Mouse (Mus musculus) limb, embryonic 11.5 days (tissue): Measurements from ENCODE around the gene Gm8765. TPM values are rescaled to one million over a fixed set of nuclear protein-coding genes. Genes with fewer than 3 reads are reported as not detected.
"Not testable (repeated sequence)": the region's sequence is repeated elsewhere in the genome, so short reads cannot be mapped to it uniquely, and the experiment has no call there.

ENCODE experiments used
- ATAC-seq: fragments of 200-750 bp; cut with Nextera tagmentation; 2 replicates; pipeline ENCODE4 v1.8.0; 2017; ENCODE audit warnings: low read depth; ENCODE audit not compliant: insufficient number of reproducible peaks, low FRiP score, low TSS enrichment
- DNase-seq: peaks from one replicate; pipeline ENCODE4 v3.0.0-alpha.2; 2015; ENCODE audit warnings: low spot score
- H3K27ac ChIP-seq: fragments of 300-500 bp; sonication (generic); replicated peaks from 2 replicates; pipeline ENCODE4 v1.5.1; 2014; ENCODE audit warnings: low read depth, mild to moderate bottlenecking, low read length
- H3K27me3 ChIP-seq: fragments of 300-500 bp; sonication (generic); 2 replicates; pipeline ENCODE4 v1.6.1; 2014; ENCODE audit warnings: mild to moderate bottlenecking, low read length, mixed read lengths; ENCODE audit not compliant: control insufficient read depth, insufficient read depth
- H3K36me3 ChIP-seq: fragments of 300-500 bp; sonication (generic); 2 replicates; pipeline ENCODE4 v1.6.1; 2014; ENCODE audit warnings: mild to moderate bottlenecking, low read length, moderate library complexity, mixed read lengths; ENCODE audit not compliant: control insufficient read depth, insufficient read depth
- H3K4me1 ChIP-seq: fragments of 300-500 bp; sonication (generic); 2 replicates; pipeline ENCODE4 v1.6.1; 2014; ENCODE audit warnings: low read length, mixed read lengths; ENCODE audit not compliant: control insufficient read depth, insufficient read depth
- H3K4me2 ChIP-seq: fragments of 300-500 bp; sonication (generic); 2 replicates; pipeline ENCODE4 v1.6.1; 2014; ENCODE audit warnings: low read depth, mild to moderate bottlenecking, moderate library complexity; ENCODE audit not compliant: severe bottlenecking
- H3K4me3 ChIP-seq: fragments of 300-500 bp; sonication (generic); 2 replicates; pipeline ENCODE4 v1.5.1; 2014; ENCODE audit warnings: low read depth, low read length
- H3K9ac ChIP-seq: fragments of 300-500 bp; sonication (generic); 2 replicates; pipeline ENCODE4 v1.6.1; 2014; ENCODE audit warnings: mild to moderate bottlenecking, low read length
- H3K9me3 ChIP-seq: fragments of 300-500 bp; sonication (generic); 2 replicates; pipeline ENCODE4 v1.6.1; 2016; ENCODE audit warnings: low read length; ENCODE audit not compliant: control insufficient read depth
- WGBS: fragments of 180-500 bp; shearing (Covaris S2); extraction: QIAGEN DNeasy Blood & Tissue Kit; methylation state at CpG from one replicate; pipeline ENCODE4 v1.1.7; 2014; 5-methylcytosine and 5-hydroxymethylcytosine counted together
- microRNA-seq: library from miRNA; unstranded; fragments of <30 nt; microRNA quantifications from one replicate; pipeline ENCODE4, GENCODE M21; 2016
- polyA plus RNA-seq: library from polyadenylated mRNA; unstranded; fragments of >200 nt; fragmentation: Nextera tagmentation; extraction: Ambion mirVana; gene quantifications from 2 replicates; pipeline ENCODE4 v1.2.1, GENCODE M21; 2014

The Gm8765 gene
- not detected in 2 replicates for polyA plus RNA-seq

GRCm38 (mm10) chr13:50698012-50698411 is at the start of gene Gm8765:
Gene Gm8765, plus strand, starts transcription at chr13:50698312.
- WGBS: 33% methylated on average over 1 of the region's 2 CpGs
- not testable (repeated sequence) for H3K9ac ChIP-seq, H3K27ac ChIP-seq, DNase-seq, H3K27me3 ChIP-seq, H3K4me3 ChIP-seq, H3K4me2 ChIP-seq, ATAC-seq, H3K36me3 ChIP-seq, H3K9me3 ChIP-seq, H3K4me1 ChIP-seq

- not testable (repeated sequence) for H3K36me3 ChIP-seq, H3K27me3 ChIP-seq, H3K4me2 ChIP-seq, H3K4me1 ChIP-seq, H3K4me3 ChIP-seq, ATAC-seq, H3K9ac ChIP-seq, H3K9me3 ChIP-seq, DNase-seq, H3K27ac ChIP-seq
- 85% methylated on average over 2 of the region's 2 CpGs for WGBS
These were observed 49.3 kb upstream of the Gm8765 start for GRCm38 (mm10) chr13:50648771-50649170.

GRCm38 (mm10) chr13:50750282-50750681 is 52.2 kb downstream of the Gm8765 start:
- not testable (repeated sequence) for H3K4me2 ChIP-seq, H3K27ac ChIP-seq, H3K9me3 ChIP-seq, H3K9ac ChIP-seq, H3K4me3 ChIP-seq, ATAC-seq, H3K27me3 ChIP-seq, DNase-seq, H3K36me3 ChIP-seq, H3K4me1 ChIP-seq

- Histone ChIP-seq H3K4me3 (no peak overlapping the region), H3K27ac (no peak overlapping the region), H3K9ac (no peak overlapping the region), H3K4me1 (no peaks in the 10 kb centered on the region), H3K9me3 (no peaks in the 10 kb centered on the region), H3K27me3 (no peaks in the 10 kb centered on the region), H3K4me2 (no peak overlapping the region), H3K36me3 (no peaks in the 10 kb centered on the region)
- no peak for ATAC-seq
- 79% methylated on average over 2 of the region's 2 CpGs for WGBS
- no peak for DNase-seq
These were observed 53.6 kb downstream of the Gm8765 start for GRCm38 (mm10) chr13:50751732-50752131.

- not testable (repeated sequence) for H3K27ac ChIP-seq, ATAC-seq, H3K9me3 ChIP-seq, H3K4me1 ChIP-seq, H3K4me3 ChIP-seq, H3K9ac ChIP-seq, H3K36me3 ChIP-seq, H3K27me3 ChIP-seq, H3K4me2 ChIP-seq
- DNase-seq: peak; percentile 21
These were observed 54.8 kb downstream of the Gm8765 start for GRCm38 (mm10) chr13:50752961-50753360.

Small RNA genes within 50 kb of the gene (microRNA-seq; reads per million reads assigned to microRNA genes)
- gene Gm23952: not detected

Other genes starting within 250 kb of the Gm8765 start
- gene Nutm2, start 231.0 kb upstream of the Gm8765 start, polyA plus RNA-seq: not detected in 2 replicates
- gene Gm904, start 55.1 kb upstream of the Gm8765 start, polyA plus RNA-seq: not detected in 2 replicates